Mouse (Mus musculus): ENCODE results near the gene Ap1m2.
"Not testable (repeated sequence)": the region's sequence is repeated elsewhere in the genome, so short reads cannot be mapped to it uniquely, and the experiment has no call there.

The Ap1m2 gene

GRCm38 (mm10) chr9:21256349-21256748 lies 55.8 kb downstream of the Ap1m2 start:
- not testable (repeated sequence) for DNase-seq

GRCm38 (mm10) chr9:21254690-21255089 lies 57.4 kb downstream of the Ap1m2 start:
- no peak for DNase-seq

DNA sequence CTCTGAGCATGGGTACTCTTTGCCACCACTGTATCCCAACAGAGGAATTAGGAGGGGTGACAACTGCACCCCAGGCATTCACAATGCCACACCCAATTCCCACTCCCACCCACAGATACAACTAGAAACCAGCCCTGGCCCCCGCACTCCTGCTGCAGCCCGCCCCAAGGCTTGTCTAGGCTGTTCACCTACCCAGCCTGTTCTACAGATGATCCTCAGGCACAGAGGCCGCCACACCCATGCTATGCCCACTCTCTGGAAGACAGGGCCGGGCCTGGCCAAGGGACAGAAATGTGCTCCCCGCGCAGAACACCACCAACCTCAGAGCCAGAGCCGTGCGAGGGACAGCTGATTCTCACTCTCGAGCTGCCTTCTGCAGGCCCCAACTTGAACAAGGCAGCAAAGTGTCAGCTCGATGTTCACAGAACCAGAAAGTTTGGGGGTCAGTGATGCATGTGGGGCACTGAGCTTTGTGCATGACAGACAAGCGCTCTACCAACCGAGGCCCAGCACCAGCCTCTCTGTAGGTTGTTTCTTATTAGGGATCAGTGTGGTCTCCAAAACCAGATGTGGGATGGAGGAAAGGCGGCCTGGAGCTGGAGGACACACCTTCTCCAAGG lies 60.9 kb downstream of the Ap1m2 start:
- no peak for DNase-seq

DNA sequence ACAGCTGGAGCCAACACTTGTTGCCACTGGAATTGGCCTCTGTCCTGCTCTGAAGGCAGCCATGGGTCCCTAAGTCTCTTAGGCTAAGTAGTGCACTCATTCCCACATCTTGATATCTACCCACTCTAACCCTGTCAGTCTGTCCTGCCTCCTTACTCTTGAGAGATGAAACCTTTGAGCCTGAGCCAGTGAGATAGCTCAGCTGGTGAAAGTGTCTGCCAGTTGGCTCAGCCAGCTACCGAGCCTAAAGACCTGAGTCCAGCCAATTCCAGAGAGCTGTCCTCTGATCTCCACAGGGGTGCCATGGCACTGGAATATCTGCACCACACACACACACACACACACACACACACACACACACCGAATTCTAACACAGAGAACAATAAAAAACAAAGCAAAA lies 61.6 kb downstream of the Ap1m2 start:
- DNase-seq: no peak

DNA sequence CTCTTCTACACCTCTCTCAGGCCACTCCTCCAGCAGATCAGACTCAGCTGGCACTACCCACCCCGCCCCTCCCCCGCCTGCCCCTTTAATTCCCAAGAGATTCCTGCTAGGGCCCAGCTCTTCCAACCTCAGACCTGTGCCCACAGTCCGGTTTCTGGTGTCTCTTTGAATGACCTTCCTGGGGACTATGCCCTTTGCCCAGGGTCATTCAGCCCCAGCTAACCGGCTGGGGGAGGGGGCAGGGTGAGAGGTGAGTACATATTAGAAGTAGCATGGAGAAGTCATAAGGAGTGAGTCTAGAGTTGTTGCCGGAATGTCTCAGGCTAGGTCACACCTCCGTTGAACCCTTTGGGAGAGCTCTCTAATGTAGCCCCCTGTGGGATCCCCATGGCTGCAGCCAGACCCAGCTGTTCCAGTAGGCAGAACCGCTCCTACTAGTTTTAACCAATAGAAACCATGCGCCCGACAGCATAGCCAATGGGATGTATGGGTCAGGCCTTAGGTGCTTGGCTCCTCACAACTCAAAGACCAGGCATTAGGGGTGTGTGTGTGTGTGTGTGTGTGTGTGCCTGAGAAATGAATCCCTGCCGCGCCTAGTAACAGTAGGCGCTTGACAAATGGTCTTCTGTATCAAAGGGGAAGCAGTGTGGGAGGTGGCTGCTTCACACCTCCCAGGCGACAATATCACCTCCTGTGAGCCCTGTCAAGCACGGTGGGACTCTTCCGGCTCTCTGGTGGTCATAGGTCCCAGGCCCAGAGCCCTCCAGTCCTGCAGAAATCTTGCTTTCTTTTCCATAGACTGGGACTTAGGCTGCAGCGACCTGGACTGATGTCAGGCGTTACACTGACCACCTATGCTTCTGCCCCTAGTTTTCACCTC lies 62.3 kb downstream of the Ap1m2 start:
- no peak for DNase-seq

- no peak for DNase-seq
Observed at GRCm38 (mm10) chr9:21248326-21248725, 63.8 kb downstream of the Ap1m2 start, which contains the start of gene S1pr5. Gene S1pr5, minus strand, starts transcription at chr9:21248443.

GRCm38 (mm10) chr9:21246342-21246741 lies 65.8 kb downstream of the Ap1m2 start:
- no peak for DNase-seq

DNA sequence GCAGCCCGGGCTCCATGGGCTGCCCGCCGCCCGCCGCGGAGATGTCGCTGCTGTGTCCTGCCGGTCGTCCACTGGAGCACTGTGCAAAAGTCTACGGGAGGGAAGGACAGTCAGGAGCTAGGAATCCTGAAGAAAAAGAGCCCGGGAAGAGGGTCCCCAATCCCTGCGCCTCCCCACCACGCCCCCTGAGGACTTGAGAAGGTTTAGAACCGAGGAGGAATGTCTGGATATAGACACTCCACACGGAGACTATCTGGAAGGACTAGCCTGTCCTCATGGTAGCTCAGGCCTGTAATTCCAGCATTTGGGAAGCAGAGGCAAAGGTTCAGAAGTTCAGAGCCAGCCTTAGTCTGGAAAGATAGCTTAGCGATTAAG lies 67.0 kb downstream of the Ap1m2 start:
- no peak for DNase-seq

GRCm38 (mm10) chr9:21244428-21245112 lies 67.6 kb downstream of the Ap1m2 start:
- peak; percentile 83 for DNase-seq
